Mouse (Mus musculus) hindbrain, embryonic 16.5 days (tissue): ENCODE data around the gene Espn. TPM values are rescaled to one million over a fixed set of nuclear protein-coding genes. Genes with fewer than 3 reads are reported as not detected.

ENCODE experiments used
- ATAC-seq: fragments of 200-750 bp; cut with Nextera tagmentation; 2 replicates; pipeline ENCODE4 v1.8.0; 2017; ENCODE audit warnings: moderate TSS enrichment, moderate library complexity
- H3K27ac ChIP-seq: fragments of 300-500 bp; sonication (generic); 2 replicates; pipeline ENCODE4 v1.5.1; 2014; ENCODE audit warnings: low read depth, mild to moderate bottlenecking, control low read depth, low read length, moderate library complexity
- H3K27me3 ChIP-seq: fragments of 300-500 bp; sonication (generic); replicated peaks from 2 replicates; pipeline ENCODE4 v1.6.1; 2014; ENCODE audit warnings: low read length; ENCODE audit not compliant: control insufficient read depth, insufficient read depth
- H3K36me3 ChIP-seq: fragments of 300-500 bp; sonication (generic); 2 replicates; pipeline ENCODE4 v1.6.1; 2014; ENCODE audit warnings: mild to moderate bottlenecking, low read length, moderate library complexity, mixed read lengths; ENCODE audit not compliant: control insufficient read depth, insufficient read depth
- H3K4me1 ChIP-seq: fragments of 300-500 bp; sonication (generic); 2 replicates; pipeline ENCODE4 v1.6.1; 2014; ENCODE audit warnings: low read depth, low read length; ENCODE audit not compliant: control insufficient read depth, insufficient read depth
- H3K4me2 ChIP-seq: fragments of 300-500 bp; sonication (generic); 2 replicates; pipeline ENCODE4 v1.6.1; 2014; ENCODE audit warnings: mild to moderate bottlenecking, low read length, control low read depth, moderate library complexity
- H3K4me3 ChIP-seq: fragments of 300-500 bp; sonication (generic); 2 replicates; pipeline ENCODE4 v1.5.1; 2014; ENCODE audit warnings: mild to moderate bottlenecking, low read length, control low read depth, moderate library complexity
- H3K9ac ChIP-seq: fragments of 300-500 bp; sonication (generic); 2 replicates; pipeline ENCODE4 v1.6.1; 2014; ENCODE audit warnings: low read depth, mild to moderate bottlenecking, control low read depth, low read length, moderate library complexity
- H3K9me3 ChIP-seq: fragments of 300-500 bp; sonication (generic); 2 replicates; pipeline ENCODE4 v1.6.1; 2014; ENCODE audit warnings: mild to moderate bottlenecking, low read length, moderate library complexity; ENCODE audit not compliant: control insufficient read depth
- WGBS: fragments of 180-500 bp; shearing (Covaris S2); extraction: QIAGEN DNeasy Blood & Tissue Kit; methylation state at CpG from one replicate; pipeline ENCODE4 v1.1.7; 2014; 5-methylcytosine and 5-hydroxymethylcytosine counted together
- polyA plus RNA-seq: library from polyadenylated mRNA; unstranded; fragments of >200 nt; fragmentation: Nextera tagmentation; extraction: Ambion mirVana; gene quantifications from 2 replicates; pipeline ENCODE4 v1.2.1, GENCODE M21; 2015

The Espn gene
- polyA plus RNA-seq, 1 experiment from 2014 or later: 0.34 TPM

DNA sequence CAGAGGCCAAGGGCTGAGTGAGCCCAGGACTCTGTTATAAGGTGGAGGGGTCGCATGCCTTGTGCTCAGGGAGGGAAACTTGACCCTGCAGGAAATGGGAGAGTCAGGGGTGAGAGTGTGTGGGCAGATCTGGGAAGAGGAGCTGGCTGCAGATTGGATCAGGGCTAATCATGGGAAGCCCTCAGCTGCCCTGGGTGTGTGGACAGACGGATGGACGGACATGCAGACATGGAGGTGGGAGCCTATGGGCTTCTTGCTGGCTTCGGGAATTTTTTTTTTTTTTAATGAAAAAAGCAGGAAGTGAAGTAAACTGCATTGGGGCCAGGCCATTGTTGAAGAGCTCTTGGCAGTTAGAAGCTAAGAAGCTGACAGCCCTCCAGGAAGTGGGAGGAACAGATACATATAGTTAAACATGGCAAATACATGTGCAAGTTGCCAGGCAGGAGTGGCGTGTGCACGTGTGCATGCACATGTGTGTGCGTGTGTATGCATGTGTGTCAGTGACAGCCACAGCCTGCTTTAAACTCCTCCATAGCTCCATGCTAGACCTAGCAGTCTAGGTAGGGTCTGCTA, 51.0 kb downstream of the Espn start:
- no peak for ATAC-seq
- no peak overlapping the region for H3K4me2 ChIP-seq
- H3K4me1 ChIP-seq: no peaks in the 10 kb centered on the region
- H3K9me3 ChIP-seq: no peaks in the 10 kb centered on the region
- 0 out of 2 replicates have a peak, but pooled peaks cover 4% of the 10 kb centered on the region for H3K36me3 ChIP-seq
- H3K27me3 ChIP-seq: peaks cover 2% of the 10 kb centered on the region; the same call in 1 of the 2 replicates
- 84% methylated on average over 7 of the region's 7 CpGs for WGBS
- H3K9ac ChIP-seq: no peak overlapping the region
- H3K27ac ChIP-seq: no peak overlapping the region
- H3K4me3 ChIP-seq: no peak overlapping the region

DNA sequence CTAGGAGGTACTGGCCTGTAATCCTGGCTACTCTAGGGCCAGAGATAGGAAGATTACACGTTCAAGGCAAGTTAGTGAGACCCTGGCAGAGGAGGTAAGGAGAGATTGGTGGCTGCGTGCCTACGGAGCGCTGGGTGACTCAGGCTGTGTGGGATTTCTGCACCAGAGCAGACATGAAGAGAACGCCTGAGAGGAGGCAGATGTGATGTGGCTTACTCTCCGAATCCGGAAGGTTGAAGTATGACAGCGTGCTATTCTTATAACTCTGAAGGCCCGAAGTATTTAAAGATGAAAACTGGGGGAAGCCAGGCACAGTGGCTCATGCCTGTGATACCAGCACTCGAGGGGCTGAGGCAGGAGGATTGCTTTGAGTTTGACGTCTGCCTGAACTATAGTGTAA, 51.6 kb downstream of the Espn start:
- 75% methylated on average over 11 of the region's 11 CpGs for WGBS
- Histone ChIP-seq H3K4me2 (no peak overlapping the region), H3K36me3 (0 out of 2 replicates have a peak, but pooled peaks cover 3% of the 10 kb centered on the region), H3K4me1 (no peaks in the 10 kb centered on the region), H3K27me3 (peaks cover 2% of the 10 kb centered on the region; the same call in 1 of the 2 replicates), H3K27ac (no peak overlapping the region), H3K9me3 (no peaks in the 10 kb centered on the region), H3K4me3 (no peak overlapping the region), H3K9ac (no peak overlapping the region)
- ATAC-seq: no peak

DNA sequence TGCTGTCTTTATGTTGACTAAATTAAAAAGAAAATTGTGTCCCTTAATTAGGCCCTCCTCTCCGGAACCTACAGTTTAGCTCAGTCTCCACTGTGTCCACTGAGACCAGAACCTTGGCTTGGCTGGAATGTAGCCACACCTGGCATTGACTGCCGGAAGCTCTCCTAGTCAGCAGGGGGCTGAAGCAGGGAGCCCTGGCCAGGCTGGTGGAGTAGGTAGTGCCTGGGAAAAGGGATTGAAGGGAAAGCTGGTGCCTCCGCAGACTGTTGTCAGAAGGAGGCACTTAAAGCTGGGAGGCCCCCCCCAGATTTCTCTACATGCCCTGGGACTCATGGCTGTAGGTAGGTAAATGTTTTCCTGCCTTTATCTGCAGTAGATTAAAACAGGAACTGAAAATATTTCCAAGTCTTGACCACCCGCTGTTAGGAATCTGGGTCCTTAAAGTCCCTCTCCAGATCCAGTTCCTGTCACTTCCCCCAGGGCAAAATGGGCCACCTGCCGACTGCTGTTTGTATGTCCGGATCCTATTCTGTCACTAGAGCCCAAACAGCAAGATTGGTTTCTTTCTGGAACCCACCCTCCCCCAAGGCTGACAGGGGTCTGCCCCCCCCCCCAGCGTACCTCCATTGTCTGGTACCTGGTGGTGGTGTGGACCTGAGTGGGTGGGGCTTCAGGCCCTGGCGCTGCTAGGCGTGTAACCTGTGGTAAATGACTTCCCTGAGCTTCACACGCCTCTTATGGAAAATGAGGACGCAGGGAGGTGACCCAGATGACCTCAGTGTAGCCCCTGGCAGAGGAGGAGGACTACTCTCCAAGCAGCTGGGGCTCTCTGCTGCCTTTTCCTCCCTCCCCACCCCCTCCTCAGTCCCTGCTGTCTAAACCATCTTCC, 54.0 kb downstream of the Espn start:
- Histone ChIP-seq H3K27ac (no peak overlapping the region), H3K9ac (no peak overlapping the region)
- 28% methylated on average over 11 of the region's 11 CpGs for WGBS

DNA sequence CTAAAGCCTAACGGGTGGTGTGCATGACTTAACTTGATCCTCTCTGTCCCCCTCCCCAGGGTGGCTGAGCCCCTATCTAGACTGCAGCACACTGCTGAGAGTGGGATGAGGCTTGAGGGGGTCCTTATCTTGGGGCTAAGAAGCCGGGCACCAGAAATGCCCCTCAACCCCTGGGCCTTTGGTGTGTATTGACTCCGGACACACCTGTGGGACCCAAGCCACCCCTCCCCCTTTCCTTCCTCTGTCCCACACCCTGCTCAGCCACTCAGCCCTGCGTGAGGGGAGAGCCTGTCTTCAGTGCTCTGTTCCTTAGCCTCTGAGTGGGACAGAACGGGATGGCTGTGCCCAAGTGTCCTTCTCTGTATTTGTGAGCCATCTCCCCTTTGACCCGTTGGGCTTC, 55.2 kb downstream of the Espn start:
- Histone ChIP-seq H3K27me3 (no peaks in the 10 kb centered on the region), H3K9me3 (no peaks in the 10 kb centered on the region), H3K36me3 (no peaks in the 10 kb centered on the region), H3K27ac (no peak overlapping the region), H3K4me3 (peak overlapping the region; percentile 18; the same call in 1 of the 2 replicates), H3K4me2 (no peak overlapping the region), H3K4me1 (no peaks in the 10 kb centered on the region), H3K9ac (peak overlapping the region; percentile 29; the same call in 1 of the 2 replicates)
- WGBS: 54% methylated on average over 6 of the region's 6 CpGs
- no peak; the same call in 1 of the 2 replicates for ATAC-seq

More for the DNA sequence above, 54.0 kb downstream of the Espn start:
- Histone ChIP-seq H3K4me1 (no peaks in the 10 kb centered on the region), H3K27me3 (no peaks in the 10 kb centered on the region), H3K9me3 (no peaks in the 10 kb centered on the region), H3K4me2 (no peak overlapping the region), H3K36me3 (no peaks in the 10 kb centered on the region), H3K4me3 (no peak overlapping the region)
- no peak for ATAC-seq

DNA sequence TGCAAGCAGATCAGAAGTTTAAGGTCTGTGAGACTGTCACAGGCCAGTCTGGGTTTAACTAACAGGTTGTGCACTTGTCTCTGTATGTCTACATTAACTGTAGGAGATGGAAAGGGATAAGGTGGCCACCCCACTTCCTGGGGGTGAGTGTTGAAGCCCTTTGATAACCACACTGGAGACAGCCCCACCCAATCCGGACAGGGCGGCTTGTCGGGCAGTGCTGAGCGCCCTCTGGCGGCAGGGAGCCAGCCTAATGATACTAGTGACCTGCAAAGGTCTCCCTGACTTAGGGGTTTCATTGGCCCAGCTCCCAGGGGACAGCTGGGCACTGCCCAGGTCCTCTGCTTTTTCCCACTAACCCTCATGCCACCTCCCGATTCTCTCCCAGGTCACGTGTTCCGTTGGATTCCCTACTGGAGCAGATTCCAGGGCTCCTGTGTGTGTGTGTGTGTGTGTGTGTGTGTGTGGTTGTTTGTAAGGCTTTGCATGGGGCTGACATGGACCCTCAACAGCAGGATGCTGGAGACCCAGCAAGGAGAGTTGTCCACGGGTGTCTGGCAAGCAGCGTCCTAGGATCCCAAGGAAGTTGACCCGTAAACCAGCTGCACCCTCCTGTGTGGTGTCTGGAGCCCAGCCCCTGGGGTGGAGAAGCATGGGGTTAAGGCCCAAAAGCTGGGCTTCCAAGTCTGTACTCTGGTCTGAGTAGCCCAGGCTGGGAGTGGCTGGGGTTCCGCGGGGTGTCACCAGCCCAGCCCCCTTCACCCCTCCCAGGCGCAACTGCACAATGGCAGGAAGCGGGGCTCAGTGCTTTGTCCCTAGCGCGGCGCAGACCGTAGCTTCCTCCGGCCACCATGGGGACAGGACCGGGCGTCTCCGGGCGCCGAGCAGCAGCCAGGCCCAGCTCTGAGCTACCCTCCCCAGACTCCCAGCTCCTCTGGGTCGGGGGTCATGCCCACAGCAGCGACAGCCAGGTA, 55.9 kb downstream of the Espn start:
- Histone ChIP-seq H3K27ac (no peak overlapping the region), H3K9ac (peak overlapping the region; percentile 29; the same call in 1 of the 2 replicates), H3K9me3 (no peaks in the 10 kb centered on the region), H3K36me3 (no peaks in the 10 kb centered on the region), H3K27me3 (no peaks in the 10 kb centered on the region), H3K4me3 (peak overlapping the region; percentile 18; the same call in 1 of the 2 replicates), H3K4me2 (no peak overlapping the region), H3K4me1 (no peaks in the 10 kb centered on the region)
- ATAC-seq: peak; percentile 28
- WGBS: 21% methylated on average over 26 of the region's 27 CpGs

DNA sequence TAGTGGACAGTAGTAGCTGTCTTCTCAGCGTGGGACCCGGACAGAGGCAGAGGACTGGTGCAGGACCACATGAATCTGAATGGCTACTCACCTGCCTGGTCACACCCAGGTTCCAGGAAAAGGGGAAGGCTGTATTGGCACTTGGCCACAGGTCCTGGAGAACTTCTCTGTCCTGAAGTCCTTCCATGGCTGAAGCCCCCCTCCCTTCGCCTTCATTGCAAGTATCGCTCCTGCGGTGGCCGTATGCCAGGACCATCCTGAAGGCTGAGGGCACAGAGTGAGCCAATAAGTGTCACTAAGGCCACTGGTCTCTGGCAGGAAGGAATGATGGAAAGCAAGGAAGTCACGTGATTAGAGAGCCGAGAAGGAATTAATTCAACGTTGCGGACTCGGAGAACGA, 57.9 kb downstream of the Espn start:
- ATAC-seq: no peak
- H3K36me3 ChIP-seq: no peaks in the 10 kb centered on the region
- H3K9me3 ChIP-seq: no peaks in the 10 kb centered on the region
- H3K4me3 ChIP-seq: no peak overlapping the region
- H3K27me3 ChIP-seq: no peaks in the 10 kb centered on the region
- WGBS: 85% methylated on average over 12 of the region's 12 CpGs
- no peak overlapping the region for H3K4me2 ChIP-seq
- H3K9ac ChIP-seq: no peak overlapping the region
- H3K27ac ChIP-seq: no peak overlapping the region
- no peaks in the 10 kb centered on the region for H3K4me1 ChIP-seq

DNA sequence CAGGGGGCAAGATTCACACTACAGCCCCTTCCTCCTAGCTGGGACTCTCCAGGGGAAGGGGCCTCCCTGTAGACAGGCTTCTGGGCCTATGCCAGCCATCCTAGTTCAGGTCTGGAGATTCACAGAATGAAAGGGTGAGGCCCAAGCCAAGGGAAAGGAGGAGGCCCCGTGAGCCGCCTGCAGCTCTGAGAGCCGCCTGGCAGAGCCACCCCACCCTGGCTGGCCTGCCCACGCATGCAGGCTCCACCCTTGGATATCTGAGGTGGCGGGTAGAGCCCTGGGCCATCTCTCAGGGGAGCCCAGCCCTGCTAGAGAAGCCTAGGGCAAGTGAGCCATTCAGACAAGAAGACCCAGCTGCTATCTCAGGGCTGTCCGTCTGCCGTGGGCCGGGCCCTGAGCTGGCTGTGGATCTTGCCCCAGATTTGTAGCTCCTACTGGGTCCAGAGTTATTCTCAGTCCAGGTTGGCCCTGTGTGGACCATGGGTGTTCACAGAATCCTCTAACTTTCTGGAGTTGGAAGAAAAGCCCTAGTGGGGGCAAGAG, 59.3 kb downstream of the Espn start:
- Histone ChIP-seq H3K4me3 (no peak overlapping the region), H3K27me3 (no peaks in the 10 kb centered on the region), H3K4me1 (peaks cover 11% of the 10 kb centered on the region), H3K9ac (0 out of 2 replicates have a peak overlapping the region, but pooled peaks have one; percentile 19), H3K36me3 (no peaks in the 10 kb centered on the region), H3K4me2 (no peak overlapping the region), H3K9me3 (no peaks in the 10 kb centered on the region), H3K27ac (no peak overlapping the region)
- 47% methylated on average over 8 of the region's 8 CpGs for WGBS
- no peak for ATAC-seq

DNA sequence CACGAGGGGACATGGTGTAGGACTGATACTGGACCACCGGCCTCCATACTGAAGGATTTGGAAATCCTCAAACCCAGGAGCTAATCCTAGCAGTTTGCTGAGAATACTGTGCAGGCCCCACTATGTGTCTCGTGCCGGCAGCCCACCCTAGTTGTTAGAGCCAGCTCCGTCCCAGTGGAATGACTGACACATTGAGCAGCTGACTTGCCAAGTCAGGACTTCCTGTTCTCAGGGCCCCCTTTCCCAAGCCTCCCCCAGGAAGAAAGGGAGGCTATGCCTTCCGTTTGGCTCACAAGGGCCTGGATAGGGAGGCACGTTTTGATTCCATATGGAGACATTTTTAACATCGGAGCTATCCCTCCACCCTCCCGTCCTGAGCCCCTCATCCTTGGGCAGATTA, 62.0 kb downstream of the Espn start:
- Histone ChIP-seq H3K4me2 (no peak overlapping the region), H3K27me3 (no peaks in the 10 kb centered on the region), H3K27ac (no peak overlapping the region), H3K36me3 (no peaks in the 10 kb centered on the region), H3K4me1 (peaks cover 25% of the 10 kb centered on the region), H3K9ac (no peak overlapping the region), H3K4me3 (no peak overlapping the region), H3K9me3 (no peaks in the 10 kb centered on the region)
- WGBS: 80% methylated on average over 9 of the region's 9 CpGs
- ATAC-seq: no peak
